Mouse (Mus musculus): ENCODE results near the gene Lrrc34. TPM values are rescaled to one million over a fixed set of nuclear protein-coding genes. Genes with fewer than 3 reads are reported as not detected.
A peak's percentile ranks its signal among the peaks of the same experiment; 100 is the strongest.

Gene Lrrc34
- polyA plus RNA-seq, 1 experiment = 2.1 TPM

DNA sequence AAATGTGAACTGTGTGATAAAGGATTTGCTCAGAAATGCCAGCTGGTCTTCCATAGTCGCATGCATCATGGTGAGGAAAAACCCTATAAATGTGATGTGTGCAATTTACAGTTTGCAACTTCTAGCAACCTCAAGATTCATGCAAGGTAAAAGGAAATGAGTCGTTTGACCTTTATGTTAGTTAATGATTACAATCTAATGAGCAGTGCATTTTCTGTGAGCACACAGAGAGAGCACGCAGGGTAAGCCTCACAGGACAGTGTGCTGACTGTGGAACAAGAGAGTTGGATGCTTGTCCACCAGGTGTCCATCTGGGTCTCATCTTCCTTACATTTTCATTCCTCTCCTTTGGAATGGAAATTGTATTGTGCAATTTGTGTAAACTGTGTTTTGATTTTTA is 38.7 kb downstream of the Lrrc34 start:
- 78% methylated on average over 3 of the region's 3 CpGs for WGBS
- Histone ChIP-seq H3K4me3 (replicated peaks; ENCODE audit: control insufficient read depth, low read depth, low read length) (no peak overlapping the region), H3K4me1 (ENCODE audit: control insufficient read depth, insufficient read depth, low read length) (no peaks in the 10 kb centered on the region), H3K27ac (ENCODE audit: control insufficient read depth, insufficient read depth, low read depth, low read length, poor library complexity) (no peak overlapping the region)
- TF ChIP-seq CTCF (IDR thresholded peaks at IDR 0.05; ENCODE audit: control insufficient read depth, insufficient read depth, low read length) (no peak), POLR2A (IDR thresholded peaks at IDR 0.05; ENCODE audit: borderline replicate concordance, control insufficient read depth, low read depth, low read length) (no peak)

DNA sequence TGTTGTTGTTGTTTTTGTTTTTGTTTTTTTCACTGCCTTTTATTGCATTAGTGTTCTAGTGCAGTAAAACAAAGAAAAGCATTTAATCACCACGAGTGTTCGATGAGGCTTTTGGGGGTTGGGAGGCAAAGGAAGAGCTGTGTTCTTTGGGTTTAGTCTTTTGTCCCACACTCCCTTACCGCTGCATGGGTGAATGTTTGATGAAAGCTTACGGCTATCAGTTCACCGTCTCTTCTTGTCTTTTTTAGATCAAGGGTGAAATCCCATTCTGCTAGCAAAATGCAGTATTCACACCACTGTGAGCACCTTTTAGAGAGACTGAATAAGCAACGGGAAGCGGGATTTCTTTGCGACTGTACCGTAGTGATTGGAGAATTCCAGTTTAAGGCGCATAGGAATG is 44.4 kb downstream of the Lrrc34 start:
- Histone ChIP-seq H3K4me3 (replicated peaks; ENCODE audit: control insufficient read depth, low read depth, low read length) (peak overlapping the region; percentile 26), H3K4me1 (ENCODE audit: control insufficient read depth, insufficient read depth, low read length) (no peaks in the 10 kb centered on the region), H3K27ac (ENCODE audit: control insufficient read depth, insufficient read depth, low read depth, low read length, poor library complexity) (no peak overlapping the region)
- WGBS = 57% methylated on average over 10 of the region's 10 CpGs
- TF ChIP-seq CTCF (IDR thresholded peaks at IDR 0.05; ENCODE audit: control insufficient read depth, insufficient read depth, low read length) = no peak
- no peak for TF ChIP-seq POLR2A (IDR thresholded peaks at IDR 0.05; ENCODE audit: borderline replicate concordance, control insufficient read depth, low read depth, low read length)

DNA sequence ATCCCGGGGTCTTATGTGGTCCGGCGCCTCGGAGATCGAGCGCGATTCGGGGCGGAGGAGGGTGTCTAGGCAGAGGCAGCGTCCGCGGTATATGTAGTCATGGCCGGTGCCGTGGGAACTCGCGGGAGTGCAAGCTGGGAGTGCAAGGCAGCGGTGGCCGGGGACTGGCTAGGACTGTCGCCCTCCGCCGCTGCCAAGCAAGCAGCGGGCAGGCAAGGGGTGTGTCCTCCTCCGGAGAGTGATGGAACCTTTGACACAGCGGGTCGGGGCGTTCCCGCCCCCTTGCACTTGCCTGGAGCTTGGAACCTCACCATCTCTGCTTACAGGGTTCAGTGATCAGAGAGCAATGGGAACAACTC is 45.0 kb downstream of the Lrrc34 start:
- WGBS = under 1% methylated on average over 27 of the region's 27 CpGs

DNA sequence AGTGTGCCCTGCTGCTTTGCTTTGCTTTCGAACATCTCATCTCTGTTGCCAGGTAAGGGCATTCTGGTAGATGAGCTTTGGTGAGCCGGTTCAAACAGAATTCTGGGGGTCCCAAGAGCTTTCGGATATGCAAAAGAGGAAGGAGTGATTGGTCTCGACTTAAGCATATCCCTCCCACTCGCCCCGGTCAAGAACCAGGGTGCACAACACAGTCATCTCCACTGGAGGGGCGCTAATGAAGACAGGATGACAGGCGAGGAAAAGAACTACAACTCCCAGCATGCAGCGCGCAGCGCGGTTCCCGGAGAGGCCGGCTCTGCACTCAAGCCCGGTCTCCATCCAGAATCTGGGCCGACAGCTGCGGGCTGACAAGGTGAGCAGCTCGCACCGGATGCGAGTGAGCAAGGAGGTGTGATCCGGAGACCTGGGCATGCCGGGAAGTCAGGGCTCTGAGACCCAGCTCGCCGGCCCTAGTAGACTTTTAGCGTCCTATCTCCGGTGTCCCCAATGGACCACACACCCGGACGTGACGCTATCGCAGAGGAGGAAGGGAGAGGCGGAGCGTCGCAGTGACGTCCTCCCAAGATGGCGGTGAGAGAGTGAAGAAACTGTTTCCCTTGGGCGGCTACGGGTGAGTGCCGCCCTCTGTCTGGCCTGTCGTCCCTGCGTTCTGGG is 45.5 kb downstream of the Lrrc34 start, which contains the start of gene Mynn:
Mynn (plus strand) TSS at position 1 of the 675 bp plus-strand sequence.
- peak; percentile 44 for TF ChIP-seq CTCF (IDR thresholded peaks at IDR 0.05; ENCODE audit: control insufficient read depth, insufficient read depth, low read length)
- peak; percentile 66; the same call in 1 of the 2 replicates for TF ChIP-seq POLR2A (IDR thresholded peaks at IDR 0.05; ENCODE audit: borderline replicate concordance, control insufficient read depth, low read depth, low read length)
- Histone ChIP-seq H3K4me1 (ENCODE audit: control insufficient read depth, insufficient read depth, low read length) (no peaks in the 10 kb centered on the region), H3K27ac (ENCODE audit: control insufficient read depth, insufficient read depth, low read depth, low read length, poor library complexity) (peak within 1 kb of the TSS; percentile 99), H3K4me3 (replicated peaks; ENCODE audit: control insufficient read depth, low read depth, low read length) (peak within 1 kb of the TSS; percentile 85)
- WGBS = under 1% methylated on average over 40 of the region's 40 CpGs

More for the DNA sequence above, 45.0 kb downstream of the Lrrc34 start:
- no peak; the same call in 1 of the 2 replicates for TF ChIP-seq POLR2A (IDR thresholded peaks at IDR 0.05; ENCODE audit: borderline replicate concordance, control insufficient read depth, low read depth, low read length)
- no peak for TF ChIP-seq CTCF (IDR thresholded peaks at IDR 0.05; ENCODE audit: control insufficient read depth, insufficient read depth, low read length)
- peak overlapping the region; percentile 99 for H3K27ac ChIP-seq (ENCODE audit: control insufficient read depth, insufficient read depth, low read depth, low read length, poor library complexity)
- H3K4me3 ChIP-seq (replicated peaks; ENCODE audit: control insufficient read depth, low read depth, low read length) = peak overlapping the region; percentile 85
- H3K4me1 ChIP-seq (ENCODE audit: control insufficient read depth, insufficient read depth, low read length) = no peaks in the 10 kb centered on the region

DNA sequence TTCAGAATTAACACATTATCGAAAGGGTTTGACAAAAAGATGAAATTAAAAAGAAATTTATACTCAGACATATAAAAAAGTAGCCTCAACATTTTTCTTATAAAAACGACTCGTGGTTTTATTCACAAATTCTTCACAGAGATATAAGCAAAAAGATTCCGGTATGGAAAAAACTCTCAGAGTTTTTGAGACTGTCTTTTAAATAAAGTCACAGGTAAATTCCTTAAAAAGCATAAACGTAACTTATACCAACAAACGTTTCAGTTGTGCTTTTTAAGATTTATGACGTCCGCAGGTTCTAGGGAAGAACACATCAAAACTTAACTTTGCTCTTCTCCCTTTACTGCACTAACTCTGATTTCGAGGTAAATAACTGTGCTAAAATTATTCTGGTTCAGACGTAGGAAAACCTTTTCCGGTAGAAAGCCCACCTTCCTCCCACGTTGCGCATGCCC is 46.0 kb downstream of the Lrrc34 start:
- WGBS = under 1% methylated on average over 13 of the region's 13 CpGs
- Histone ChIP-seq H3K4me3 (replicated peaks; ENCODE audit: control insufficient read depth, low read depth, low read length) (peak overlapping the region; percentile 85), H3K27ac (ENCODE audit: control insufficient read depth, insufficient read depth, low read depth, low read length, poor library complexity) (peak overlapping the region; percentile 99), H3K4me1 (ENCODE audit: control insufficient read depth, insufficient read depth, low read length) (no peaks in the 10 kb centered on the region)
- no peak for TF ChIP-seq POLR2A (IDR thresholded peaks at IDR 0.05; ENCODE audit: borderline replicate concordance, control insufficient read depth, low read depth, low read length)
- TF ChIP-seq CTCF (IDR thresholded peaks at IDR 0.05; ENCODE audit: control insufficient read depth, insufficient read depth, low read length) = no peak

DNA sequence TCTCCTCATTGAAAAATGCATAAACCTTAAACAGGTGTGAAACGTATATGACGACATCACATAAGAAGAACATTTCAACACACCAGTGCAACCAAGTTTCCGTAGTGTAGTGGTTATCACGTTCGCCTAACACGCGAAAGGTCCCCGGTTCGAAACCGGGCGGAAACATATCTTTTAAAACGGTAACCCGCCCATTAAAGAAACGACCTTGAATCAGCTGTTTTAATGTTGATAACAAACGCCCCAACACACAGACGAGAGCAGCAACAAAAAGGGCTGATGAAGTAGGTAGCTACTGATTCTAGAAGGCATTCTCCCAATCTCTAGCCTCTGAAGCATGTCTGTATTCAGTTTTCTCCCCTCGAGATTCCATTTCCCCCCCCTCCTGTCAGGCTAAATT is 46.5 kb downstream of the Lrrc34 start:
- H3K4me3 ChIP-seq (replicated peaks; ENCODE audit: control insufficient read depth, low read depth, low read length) = peak overlapping the region; percentile 71
- WGBS = under 1% methylated on average over 17 of the region's 17 CpGs
- no peak for TF ChIP-seq POLR2A (IDR thresholded peaks at IDR 0.05; ENCODE audit: borderline replicate concordance, control insufficient read depth, low read depth, low read length)
- TF ChIP-seq CTCF (IDR thresholded peaks at IDR 0.05; ENCODE audit: control insufficient read depth, insufficient read depth, low read length) = no peak
- no peaks in the 10 kb centered on the region for H3K4me1 ChIP-seq (ENCODE audit: control insufficient read depth, insufficient read depth, low read length)
- H3K27ac ChIP-seq (ENCODE audit: control insufficient read depth, insufficient read depth, low read depth, low read length, poor library complexity) = no peak overlapping the region; the same call in 1 of the 2 replicates

DNA sequence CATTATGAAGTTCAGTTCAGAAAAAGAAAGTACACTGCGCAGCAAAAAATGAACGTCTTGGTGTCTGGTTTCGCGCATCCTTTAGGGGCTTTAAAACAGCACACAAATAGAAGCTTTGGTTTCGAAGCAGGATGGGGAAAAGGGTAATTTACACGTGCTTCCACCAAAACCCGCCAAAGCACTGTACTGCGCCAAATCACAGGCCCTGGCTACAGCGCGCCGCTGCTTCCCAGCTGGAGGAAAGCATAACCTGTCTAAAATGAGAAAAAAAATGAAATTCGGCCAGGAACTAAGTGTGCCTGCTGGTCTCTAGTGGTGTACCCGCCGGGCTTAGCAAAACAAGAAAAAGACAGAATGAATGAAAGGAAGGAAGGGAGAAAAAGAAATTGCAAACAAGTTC is 47.0 kb downstream of the Lrrc34 start:
- WGBS = under 1% methylated on average over 14 of the region's 14 CpGs
- Histone ChIP-seq H3K27ac (ENCODE audit: control insufficient read depth, insufficient read depth, low read depth, low read length, poor library complexity) (no peak overlapping the region), H3K4me1 (ENCODE audit: control insufficient read depth, insufficient read depth, low read length) (no peaks in the 10 kb centered on the region), H3K4me3 (replicated peaks; ENCODE audit: control insufficient read depth, low read depth, low read length) (peak overlapping the region; percentile 71)
- TF ChIP-seq CTCF (IDR thresholded peaks at IDR 0.05; ENCODE audit: control insufficient read depth, insufficient read depth, low read length) = no peak
- TF ChIP-seq POLR2A (IDR thresholded peaks at IDR 0.05; ENCODE audit: borderline replicate concordance, control insufficient read depth, low read depth, low read length) = no peak

DNA sequence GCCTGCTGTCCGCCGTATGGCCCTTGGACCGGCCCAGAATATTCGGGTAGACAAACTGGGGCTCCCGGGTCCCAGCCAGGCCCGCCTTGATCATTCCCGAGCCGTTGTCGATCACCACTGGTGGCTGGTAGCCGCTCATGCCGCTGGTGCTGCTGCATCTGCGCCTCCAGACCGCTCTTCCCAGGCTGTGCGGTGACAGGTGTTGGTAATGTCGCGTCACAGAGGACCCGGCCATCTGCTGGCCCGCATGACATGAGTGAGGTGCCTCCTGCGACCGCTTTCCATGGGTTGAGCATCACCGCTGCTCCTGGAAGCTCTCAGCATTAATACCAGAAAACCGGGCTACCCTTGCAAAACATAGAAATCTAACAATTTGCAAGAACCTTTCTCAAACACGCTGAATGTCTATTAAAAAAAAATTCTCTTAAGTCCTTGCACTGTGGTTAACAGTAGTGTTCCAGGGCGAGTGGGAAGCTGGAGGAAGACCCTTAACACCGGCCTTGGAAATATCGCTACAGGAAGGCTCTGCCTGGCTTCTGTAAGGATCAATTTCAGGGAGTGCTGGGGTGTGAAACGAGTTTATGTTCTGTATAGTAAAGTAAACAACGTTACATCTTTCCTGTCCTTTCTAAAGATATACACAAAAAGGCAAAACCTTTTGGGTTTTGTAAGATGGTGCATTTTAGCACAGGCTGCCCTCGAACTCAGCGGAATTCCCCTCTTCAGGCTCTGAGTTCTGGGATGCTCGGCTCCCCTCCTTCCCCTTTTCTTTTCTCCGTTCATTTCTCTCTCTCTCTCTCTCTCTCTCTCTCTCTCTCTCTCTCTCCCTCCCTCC is 47.7 kb downstream of the Lrrc34 start, which contains the start of gene Actrt3:
Actrt3 (minus strand) TSS at position 229 of the 835 bp plus-strand sequence.
- no peaks in the 10 kb centered on the region for H3K4me1 ChIP-seq (ENCODE audit: control insufficient read depth, insufficient read depth, low read length)
- 1% methylated on average over 32 of the region's 32 CpGs for WGBS
- TF ChIP-seq CTCF (IDR thresholded peaks at IDR 0.05; ENCODE audit: control insufficient read depth, insufficient read depth, low read length) (no peak), POLR2A (IDR thresholded peaks at IDR 0.05; ENCODE audit: borderline replicate concordance, control insufficient read depth, low read depth, low read length) (no peak)
- H3K4me3 ChIP-seq (replicated peaks; ENCODE audit: control insufficient read depth, low read depth, low read length) = peak within 1 kb of the TSS; percentile 71
- no peak within 1 kb of the TSS for H3K27ac ChIP-seq (ENCODE audit: control insufficient read depth, insufficient read depth, low read depth, low read length, poor library complexity)

Measured in bone marrow, adult 2 months (tissue).